Mouse (Mus musculus): ENCODE data around the gene Kif5a.

DNA sequence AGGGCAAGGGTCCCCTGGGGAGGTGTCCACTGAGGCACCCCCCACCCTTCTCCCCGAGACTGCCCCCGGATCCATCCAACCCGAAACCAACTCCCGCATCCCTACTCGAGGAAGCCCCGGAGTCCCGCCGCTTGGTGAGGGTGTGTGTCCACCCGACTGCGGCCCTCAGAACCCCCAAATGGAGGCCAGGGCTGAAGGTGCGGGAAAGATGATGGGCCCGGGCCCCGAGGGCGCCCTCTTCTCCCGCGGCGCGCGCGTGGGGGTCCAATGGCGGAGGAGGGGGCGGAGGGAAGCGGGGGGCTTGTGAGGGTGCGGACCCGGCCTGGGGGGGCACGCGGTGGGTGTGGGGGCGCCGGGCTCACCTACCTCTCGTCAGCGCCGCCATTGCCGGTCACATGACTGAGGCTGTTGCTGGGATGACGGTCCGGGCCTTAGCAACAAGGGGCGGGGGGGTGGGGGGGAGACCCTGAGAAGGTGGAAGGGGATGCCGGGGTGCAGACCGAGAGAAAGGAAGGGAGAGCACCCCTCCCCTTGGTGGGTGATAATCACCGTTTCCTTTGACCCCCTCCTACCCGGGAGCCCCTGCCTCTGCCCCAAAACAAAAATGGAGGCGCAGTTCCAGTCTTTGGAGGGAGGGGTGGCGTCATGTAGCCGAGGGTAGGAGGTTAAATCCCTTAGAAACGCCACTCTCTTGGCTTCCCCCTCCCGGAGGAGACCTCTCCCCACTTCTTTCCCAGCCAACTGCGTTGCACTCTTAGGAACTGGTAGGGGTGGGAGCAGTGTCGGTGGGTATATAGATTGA lies 67.6 kb downstream of the Kif5a start, which contains the start of gene Dtx3:
- no peak for TF ChIP-seq CTCF (IDR thresholded peaks at IDR 0.05; ENCODE audit: low read depth, low read length)
- no peak for TF ChIP-seq GATA2 (IDR thresholded peaks at IDR 0.05; ENCODE audit: borderline replicate concordance, low read depth, low read length)
- TF ChIP-seq GATA1 (IDR thresholded peaks at IDR 0.05; ENCODE audit: borderline replicate concordance, low read length): no peak
- no peak for TF ChIP-seq TAL1 (conservative IDR thresholded peaks at IDR 0.05; ENCODE audit: low read depth, low read length)
